Mouse (Mus musculus): ENCODE data around the gene 4930404N11Rik.

4930404N11Rik gene

DNA sequence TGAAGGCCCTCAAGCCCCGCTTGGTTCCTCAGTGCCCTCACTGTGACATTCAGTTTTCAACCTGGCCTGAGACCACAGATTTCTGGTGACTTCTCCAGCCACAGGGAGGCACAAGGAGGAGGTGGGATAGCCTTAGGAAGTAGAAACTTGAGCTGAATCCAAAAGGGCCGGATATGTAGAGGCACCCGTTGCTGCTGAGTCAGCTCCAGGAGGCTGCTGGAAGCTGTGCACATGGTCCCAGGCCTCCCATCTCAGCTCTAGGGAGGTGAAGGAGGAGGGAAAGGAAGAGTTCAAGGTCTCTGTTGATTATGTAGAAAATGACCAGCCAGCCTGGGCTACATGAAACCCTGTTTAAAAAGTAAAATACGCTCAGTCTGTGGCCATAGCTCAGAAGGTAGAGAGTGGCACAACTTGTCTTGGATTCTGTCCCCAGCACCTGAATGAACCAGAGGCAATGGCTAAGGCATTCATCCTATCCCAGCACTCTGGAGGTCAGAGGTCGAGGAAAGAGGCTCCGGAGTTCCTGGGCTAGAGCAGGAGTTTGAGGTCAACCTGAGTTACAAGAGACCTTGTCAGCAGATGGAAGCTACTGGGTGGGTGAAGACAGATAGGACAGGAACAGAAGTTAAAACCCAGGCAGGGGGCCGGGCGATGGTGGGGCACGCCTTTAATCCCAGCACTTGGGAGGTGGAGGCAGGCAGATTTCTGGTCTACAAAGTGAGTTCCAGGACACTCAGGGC, 10.7 kb downstream of the 4930404N11Rik start:
- no peak for DNase-seq (ENCODE audit: low spot score)

DNA sequence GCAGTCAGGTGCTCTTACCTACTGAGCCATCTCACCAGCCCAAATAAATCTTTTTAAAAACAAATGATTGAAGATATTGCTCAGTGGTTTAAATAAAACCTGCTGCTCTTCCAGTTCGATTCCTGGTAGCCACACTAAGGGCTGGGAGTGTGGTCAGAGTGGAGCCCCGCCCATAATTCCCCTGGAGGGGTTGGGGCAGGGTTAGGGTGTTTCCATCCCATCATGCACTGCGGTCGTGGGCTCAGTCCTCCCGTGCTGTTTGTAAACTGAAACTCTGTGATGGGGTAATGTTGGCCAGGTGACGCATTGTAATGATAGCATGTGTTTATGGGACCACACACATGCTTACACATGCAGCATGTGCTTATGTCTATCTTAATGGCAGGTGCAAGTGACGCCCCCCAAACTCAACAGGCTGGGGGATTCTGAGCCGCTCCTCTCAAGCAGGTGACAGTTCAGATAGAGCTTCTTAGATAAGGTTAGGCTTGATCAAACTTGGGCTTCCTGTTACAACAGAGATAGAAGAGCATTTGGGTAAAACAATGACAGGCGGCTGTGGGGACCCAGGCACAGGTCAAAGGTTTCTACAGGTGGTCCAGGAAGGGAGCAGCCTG, 13.8 kb downstream of the 4930404N11Rik start:
- DNase-seq (ENCODE audit: low spot score) = no peak

DNA sequence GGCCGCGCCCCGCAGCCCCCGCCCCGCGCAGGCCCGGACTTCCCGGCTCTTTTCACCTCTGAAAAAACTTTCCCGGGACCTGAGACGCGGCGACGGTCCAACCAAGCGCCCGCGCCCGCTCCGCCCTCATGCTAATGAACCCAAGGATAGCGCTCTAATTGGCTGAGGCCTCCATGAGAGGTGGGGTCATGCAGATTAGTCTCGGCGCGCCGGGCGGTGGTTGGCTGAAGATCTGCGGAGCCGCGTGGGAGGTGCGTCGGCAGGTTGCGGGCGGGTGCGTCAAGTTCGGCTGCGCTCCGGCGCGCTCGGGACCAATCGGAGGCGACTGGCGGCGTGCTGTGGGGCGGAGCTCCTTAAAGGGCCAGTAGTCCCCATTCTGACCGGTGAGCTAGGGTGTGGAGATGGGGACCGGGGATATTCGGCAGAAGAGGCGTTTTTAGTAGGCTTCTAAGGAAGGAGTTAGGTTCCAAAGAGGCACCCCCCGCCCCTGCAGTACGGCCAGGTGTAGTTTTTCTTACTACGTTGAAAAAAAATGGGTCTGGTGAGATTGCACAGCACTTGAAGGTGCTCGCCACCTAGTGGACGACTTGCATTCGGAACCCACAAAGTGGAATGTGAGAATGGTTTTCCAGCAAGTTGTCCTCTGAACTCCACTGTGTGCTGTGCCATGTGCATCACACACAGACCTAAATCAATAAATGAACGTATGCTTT, 15.1 kb downstream of the 4930404N11Rik start, which contains the start of gene Hmg20b:
TSS of gene Hmg20b (minus strand) at position 130 of the 713 bp plus-strand sequence.
- peak; percentile 99 for DNase-seq (ENCODE audit: low spot score)

DNA sequence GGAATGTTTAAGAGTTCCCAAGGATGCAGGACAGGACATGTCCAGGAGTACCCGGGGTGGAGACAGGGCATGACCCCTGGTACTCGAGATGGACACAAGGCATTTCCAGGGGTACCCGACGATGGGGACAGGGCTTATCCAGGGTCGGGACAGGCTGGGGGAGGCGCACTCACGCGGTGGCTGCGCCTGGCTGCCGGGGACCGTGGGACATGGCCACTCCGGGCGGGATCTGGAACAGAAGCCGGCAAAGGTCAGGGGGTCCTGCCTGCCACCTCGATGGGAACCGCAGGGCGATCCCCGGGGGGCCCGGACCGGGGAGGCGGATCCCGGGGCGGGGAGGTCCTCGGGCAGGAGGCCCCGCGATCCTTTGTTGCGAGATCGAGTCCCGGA, 15.7 kb downstream of the 4930404N11Rik start:
- no peak for DNase-seq (ENCODE audit: low spot score)

DNA sequence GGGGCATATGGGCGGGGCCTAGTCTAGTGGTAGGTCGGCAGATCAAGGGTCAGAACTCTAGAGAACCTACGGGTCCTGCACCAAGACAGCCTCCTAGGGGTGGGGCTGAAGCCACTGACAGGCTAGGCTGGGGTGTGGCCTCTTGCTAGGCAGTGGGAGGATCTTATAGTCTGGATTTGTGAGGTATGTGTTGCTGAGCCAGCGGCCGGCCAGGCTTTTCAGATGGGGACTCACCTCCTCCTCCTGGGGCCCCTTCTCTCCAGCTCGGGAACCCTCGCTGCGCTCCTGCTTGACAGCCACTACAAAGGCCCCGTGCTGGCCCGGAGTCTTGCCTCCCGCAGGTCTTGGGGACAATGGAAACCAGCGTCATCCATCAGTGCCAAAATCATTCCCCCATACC, 16.5 kb downstream of the 4930404N11Rik start:
- no peak for DNase-seq (ENCODE audit: low spot score)

DNA sequence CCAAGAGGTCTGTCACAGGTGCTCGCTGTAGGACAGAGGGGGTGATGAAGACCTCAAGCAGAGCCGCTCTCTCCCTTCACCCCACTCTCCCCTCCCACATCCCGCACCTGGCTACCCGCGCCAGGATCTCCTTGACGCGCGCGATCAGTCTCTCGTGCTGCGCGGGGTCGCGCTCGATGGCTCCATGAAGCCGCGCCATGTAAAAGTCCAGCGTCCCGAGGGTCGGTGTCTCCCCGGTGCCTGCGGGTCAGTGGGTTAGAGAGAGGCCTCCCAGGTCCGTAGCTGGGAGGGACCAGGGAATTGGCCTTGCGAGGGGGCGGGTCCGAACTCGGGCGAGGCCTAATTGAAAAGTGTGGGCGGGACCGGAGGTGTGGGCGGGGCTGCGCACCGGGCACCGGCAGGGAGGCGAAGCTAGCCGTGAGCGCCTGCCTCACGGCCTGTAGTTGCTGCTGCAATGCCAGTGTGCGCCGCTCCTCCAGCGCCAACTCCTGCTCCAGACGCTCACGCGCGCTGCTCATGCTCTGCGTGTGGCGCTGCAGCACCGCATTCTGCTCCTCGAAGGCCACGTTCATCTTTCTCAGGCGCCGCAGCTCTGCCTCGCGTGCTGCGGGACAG, 19.1 kb downstream of the 4930404N11Rik start:
- DNase-seq (ENCODE audit: low spot score) = peak; percentile 62

DNA sequence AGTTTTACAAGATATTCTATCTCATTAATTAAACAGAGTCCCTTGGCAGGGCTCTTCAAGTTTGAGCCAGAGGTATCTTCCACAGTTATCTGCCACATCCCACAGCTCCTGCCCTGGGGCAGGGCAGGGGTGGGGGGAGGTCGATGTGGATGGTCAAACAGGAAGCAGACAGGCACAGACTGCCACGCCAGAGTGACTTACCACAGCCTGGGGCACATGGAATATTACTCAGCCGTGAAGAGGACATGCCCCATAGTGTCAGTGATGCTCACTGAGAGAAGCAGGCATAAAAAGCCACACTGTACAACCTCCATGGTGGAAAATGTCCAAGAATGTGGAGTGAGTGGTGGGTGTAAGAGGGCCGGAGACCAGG, 20.5 kb downstream of the 4930404N11Rik start:
- DNase-seq (ENCODE audit: low spot score) = no peak

DNA sequence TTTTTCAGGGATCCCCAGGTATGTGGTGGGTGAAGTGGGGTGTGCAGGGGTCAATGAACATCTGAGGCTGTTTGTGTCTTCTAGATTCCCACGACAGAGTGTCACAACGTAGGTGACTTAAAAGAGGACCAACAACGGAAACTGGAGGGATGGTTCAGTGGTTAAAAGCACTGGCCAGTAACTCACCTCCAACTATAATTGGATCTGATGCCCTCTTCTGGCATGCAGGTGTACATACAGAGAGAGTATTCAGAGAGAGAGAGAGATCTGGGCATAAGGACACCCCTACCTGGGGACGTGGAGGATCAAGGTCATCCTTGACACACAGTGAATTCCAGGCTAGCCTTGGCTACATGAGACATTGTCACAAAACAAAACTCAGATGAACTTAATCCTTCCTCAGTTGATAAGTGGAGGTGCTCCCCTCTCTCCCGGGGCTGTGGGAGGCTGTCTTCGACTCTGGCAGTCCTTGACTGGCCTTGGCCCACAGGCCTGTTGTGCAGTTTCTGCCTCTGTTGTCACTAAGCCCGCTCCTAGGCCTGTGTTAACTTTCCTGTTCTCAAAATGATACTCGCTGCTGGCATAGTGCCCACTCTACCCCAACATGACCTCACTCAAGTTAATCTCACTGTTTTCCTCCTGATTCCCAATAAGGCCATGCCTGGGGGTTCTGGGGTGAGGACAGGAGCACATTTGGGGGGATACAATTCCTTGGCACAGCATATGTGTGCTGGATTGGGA, 21.0 kb downstream of the 4930404N11Rik start:
- DNase-seq (ENCODE audit: low spot score) = no peak

DNA sequence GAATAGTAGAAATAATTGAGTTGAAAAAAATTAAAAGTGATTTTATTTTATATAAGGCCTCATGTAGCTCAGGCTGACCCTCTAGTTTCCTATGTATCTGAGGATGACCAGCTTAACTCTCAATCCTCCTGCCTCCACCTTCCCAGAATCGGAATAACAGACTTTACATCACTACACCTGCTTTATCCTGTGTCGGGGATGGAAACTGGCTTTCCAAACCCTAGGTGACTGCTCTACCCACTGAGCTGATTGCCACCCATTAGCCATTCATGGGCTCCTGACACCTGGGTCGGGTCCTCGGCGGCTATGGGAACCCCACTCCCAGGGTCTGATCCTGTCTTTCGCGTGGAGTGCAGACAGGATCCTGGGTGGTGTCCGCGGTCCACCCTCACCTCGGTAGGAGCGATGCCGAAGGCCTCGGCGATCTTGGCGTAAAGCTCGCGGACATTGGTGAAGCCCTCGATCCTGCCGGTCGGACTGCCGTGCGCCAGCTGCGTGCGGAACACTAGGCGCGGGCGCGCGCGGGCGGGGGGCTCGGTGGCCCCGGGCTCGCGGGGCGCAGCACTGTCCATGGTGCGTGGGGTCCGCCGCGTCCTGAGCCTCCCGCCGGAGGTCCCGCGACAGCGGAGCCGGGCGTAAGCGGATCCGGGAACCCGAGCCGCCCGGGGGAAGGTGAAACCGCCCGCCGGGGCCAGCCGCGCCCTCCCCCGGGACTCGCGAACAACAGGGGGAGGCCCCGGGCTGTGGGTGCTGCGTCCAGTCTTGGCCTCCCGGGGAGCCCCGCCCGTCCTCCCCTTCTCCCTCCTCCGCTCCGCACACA, 22.7 kb downstream of the 4930404N11Rik start, which contains the start of gene Gipc3:
TSS of gene Gipc3 (minus strand) at position 581 of the 820 bp plus-strand sequence.
- DNase-seq (ENCODE audit: low spot score) = no peak

DNA sequence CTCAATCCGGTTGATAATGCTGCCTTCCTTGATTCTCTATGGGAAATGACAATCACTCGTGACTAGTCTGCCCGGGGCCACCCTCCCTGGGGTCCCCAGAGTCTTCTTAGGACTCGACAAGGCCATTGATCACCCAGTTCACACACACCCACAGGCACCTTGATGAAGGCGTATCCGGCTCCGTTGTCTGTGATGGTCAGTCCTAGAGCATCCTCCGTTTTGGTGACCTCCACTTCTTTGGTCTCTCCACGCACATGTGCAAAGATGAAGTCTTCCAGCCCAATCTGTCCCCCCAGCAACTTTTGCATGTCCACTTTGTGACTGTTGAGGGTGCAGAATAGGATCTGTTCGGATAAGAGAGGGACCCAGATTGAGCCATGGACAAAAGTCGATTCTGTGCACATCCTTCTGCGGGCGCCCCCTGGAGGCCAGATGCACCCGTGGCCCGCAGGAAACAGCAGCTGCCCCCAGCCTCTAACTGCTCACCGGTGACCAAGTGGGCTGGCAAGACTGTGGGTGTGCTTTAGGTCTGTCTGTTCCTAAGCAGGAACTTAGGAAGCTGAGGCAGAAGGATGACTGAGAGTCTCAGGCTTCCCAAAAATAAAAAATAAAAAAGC, 24.2 kb downstream of the 4930404N11Rik start:
- DNase-seq (ENCODE audit: low spot score) = no peak

DNA sequence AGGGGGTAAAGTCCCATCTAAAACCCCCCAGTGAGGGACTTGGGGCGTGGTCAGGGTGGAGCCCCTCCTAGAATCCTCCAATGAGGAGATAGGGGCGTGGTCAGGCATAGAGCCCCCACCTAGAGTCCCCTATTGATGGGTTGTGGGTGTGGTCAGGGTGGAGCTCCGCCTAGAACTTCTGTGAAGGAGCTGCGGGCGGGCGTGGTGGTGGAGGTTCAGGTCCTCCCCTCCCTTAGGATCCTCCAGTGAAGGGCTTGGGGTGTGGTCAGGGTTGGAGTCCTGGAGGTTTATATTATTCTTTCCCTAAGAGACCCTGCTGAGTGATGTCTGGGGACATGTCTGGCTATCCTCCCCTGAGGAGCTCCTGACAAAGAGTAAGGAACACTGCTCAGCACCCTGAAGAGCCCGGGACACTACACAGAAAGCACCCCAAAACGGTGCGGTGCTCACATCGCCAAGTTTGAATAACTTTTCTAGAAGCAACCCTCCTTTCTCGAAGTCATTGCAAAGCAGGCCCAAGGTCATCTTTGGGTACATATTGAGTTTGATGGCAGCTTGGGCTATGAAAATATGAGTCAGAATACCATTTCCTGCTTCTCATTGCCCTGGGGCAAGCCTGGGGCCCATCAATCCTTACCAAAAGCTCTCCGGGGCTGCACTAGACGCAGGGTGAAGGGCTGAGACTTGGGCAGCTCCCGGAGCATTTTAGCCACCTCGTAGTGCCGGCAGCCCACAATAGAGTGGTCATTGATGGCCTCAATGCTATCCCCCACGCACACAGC, 24.9 kb downstream of the 4930404N11Rik start:
- no peak for DNase-seq (ENCODE audit: low spot score)

DNA sequence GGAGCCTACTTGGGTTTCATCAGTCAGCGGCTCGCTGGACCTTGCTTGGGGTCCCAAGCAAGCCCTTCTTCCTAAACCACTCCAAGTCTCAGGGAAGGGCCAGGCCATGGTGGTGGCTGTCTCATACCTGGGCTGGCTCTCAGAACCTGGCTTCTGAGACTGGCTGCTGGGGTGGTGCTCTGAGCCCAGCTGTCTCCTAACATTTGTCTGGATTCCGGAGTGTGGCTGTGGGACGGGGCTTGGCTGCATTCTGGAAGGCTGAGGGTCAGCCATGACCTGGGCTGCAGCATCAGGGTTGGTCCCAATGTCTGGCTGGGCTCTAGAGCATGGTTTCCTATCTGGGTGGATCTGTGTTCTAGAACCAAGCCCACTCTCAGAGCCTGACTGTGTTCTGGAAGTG, 29.1 kb downstream of the 4930404N11Rik start:
- DNase-seq (ENCODE audit: low spot score) = no peak

DNA sequence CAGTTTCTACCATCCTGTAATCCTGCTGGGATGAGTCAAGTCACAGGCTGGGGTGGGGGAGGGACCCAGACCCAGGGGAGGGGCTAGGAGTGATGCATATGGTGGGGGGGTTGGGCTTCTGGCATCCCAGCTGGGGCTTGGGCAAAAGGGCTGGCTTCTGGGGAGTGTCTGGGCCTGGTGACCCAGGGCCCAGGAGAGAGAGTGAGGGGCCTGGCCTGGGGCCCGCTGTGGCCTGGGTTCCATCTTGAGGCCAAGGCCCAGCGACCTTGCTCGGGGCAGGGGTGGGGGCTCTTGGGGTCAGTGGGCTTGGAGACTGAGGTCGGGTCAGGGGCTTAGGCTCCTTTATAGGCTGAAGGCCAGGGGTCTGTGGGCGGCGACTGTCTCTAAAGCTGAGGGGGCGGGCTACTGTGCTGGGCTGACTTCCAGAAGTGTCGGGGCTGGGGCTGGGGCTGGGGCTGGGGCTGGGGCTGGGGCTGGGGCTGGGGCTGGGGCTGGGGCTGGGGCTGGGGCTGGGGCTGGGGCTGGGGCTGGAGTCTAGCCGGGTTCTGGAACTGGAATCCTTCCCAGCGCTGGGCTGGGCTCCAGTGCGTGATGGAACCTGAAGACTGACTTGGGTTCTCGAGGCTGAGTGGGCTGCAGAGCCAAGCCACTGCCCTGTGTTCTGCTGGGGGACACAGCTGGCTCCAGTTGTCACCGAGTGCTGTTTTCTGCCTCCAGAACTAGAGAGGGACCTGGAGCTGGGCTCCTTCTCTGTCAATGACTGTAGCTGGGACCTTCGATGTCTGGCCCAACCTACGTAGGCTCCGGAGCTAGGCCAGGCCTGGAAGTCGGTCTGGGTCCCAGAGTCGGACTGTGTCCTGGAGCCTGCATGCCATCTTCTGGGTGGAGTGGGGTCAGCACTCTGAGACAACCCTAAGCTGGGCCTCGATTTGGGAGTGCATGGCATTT, 29.9 kb downstream of the 4930404N11Rik start:
- no peak for DNase-seq (ENCODE audit: low spot score)

DNA sequence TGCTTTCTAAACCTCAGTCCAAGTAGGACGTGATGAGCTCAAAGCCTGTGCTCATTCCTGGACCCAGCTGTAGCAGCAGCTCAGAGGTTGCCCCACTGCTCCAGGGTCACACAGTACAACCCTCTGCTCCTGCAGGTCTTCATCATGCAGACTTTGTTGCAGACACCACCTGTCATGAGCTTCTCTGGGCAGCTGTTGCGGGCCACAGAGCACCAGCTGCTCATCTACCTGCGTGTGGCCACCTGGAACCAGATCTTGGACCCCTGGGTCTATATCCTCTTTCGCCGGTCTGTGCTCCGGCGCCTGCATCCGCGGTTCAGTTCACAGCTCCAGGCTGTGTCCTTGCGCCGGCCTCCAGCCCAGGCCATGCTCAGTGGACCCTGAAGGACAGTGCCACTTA, 31.3 kb downstream of the 4930404N11Rik start:
- no peak for DNase-seq (ENCODE audit: low spot score)

DNA sequence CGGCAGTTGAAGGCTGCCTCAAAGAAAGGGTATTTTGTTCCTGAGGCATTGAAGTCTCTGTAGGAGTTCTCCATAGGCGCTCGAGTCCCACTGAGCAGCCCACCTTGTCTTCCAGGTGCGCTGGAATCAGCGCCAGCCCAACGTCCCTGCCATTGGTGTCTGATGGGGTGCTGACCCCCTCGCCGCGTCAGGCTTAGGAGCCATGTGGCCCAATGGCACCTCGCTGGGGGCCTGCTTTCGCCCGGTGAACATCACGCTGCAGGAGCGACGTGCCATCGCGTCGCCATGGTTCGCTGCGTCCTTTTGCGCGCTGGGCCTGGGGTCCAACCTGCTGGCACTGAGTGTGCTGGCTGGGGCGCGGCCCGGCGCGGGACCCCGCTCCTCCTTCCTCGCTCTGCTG, 33.3 kb downstream of the 4930404N11Rik start:
- DNase-seq (ENCODE audit: low spot score) = no peak

DNA sequence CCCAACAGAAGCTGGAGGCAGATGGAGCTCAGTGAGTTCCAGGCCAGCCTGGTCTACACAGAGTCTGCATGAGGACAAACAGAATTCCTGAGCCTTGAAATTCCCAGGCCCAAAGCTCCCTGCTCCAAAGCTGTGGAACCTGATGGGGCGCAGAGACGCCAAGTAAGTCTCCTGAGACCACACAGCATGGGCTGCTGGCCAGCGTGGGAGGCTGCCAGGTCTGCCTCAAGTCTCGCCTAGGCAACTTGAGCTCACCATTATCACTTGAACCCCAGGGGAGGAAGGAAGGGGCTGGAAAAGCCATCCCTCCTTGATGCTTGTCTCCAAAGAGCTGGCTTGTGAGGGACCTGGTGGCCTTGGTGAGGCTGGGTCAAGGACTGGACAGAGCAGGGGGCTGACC, 35.6 kb downstream of the 4930404N11Rik start:
- DNase-seq (ENCODE audit: low spot score) = no peak

DNA sequence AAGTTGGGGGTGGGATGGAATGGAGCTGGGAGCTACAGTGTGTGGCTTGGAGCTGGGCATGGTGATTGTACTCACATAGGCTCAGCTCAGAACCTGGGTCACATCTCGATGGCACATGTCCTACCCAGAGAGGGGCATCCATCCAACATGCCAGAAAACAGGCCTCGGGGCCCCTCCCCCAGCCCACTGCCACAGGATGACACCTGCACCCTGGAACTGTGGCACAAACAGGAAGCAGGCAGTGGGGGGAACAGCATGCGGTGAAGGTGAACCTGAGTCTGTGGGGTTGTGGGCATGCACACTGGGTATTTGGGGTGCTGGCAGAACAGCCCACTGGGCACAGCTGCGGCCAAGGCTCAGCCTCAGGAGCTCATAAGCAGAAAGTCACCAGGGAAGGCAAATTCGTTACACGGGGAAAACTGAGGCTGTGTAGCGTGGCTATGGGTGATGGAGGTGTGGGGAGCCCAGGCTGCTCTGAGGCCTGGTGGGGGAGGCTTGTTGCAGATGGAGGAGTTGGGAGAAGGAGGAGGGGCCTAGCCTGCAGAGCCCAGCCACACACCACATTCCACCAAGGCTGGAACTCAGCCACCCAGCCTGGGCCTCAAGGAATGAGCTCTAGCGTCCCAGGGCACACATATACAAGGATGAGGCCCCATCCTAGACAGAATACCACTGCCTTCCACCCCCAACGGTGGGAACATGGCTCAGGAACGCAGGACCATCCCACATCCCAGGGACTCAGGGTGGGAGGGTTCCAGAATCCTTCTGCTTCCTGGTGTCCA, 36.2 kb downstream of the 4930404N11Rik start:
- DNase-seq (ENCODE audit: low spot score) = no peak

DNA sequence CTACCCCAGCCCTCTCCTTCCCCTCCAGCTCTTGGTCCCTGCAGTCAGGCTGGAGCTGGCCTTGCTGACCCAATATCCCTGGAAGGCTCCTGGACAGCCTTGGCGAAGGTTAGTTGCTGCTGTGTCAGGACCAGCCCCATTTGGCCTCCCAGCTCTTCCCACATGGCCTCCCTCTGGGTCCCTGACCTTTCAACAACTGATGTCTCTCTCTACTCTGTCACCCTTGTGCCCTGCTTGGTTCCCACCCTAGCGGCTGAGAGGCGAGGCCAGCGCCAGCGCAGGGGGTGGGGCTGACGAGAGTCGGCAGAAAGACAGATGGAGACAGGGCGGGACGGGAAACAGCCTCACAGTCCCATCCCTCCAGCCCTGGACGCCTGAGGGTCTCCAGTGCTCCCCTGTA, 37.2 kb downstream of the 4930404N11Rik start, which contains the start of gene Tbxa2r:
TSS of gene Tbxa2r (plus strand) at position 346 of the 400 bp plus-strand sequence.
- no peak for DNase-seq (ENCODE audit: low spot score)

Measured in ovary, adult 18-20 months (tissue).